Mouse (Mus musculus) cerebellum, adult 2 months (tissue): ENCODE measurements at regions not wholly inside any gene's neighbourhood (a gene's known extent, or its start where the extent isn't known, plus 50 kb on each side); places are given as distances from the start of the nearest gene placed in this dataset.
A peak's percentile ranks its signal among the peaks of the same experiment; 100 is the strongest.

ENCODE experiments used
- DNase-seq, 2 experiments: peaks; one replicate each; pipeline ENCODE4 v3.0.0; 2021
- H3K27ac ChIP-seq: fragments of 200-500 bp; 2 replicates; pipeline ENCODE4 v1.5.1; 2012; ENCODE audit warnings: low read length, control low read depth, inconsistent platforms; ENCODE audit not compliant: insufficient read depth
- H3K27me3 ChIP-seq: fragments of 200-500 bp; 2 replicates; pipeline ENCODE4 v1.6.1; 2012; ENCODE audit warnings: inconsistent platforms, mild to moderate bottlenecking, low read length, moderate library complexity; ENCODE audit not compliant: control insufficient read depth, insufficient read depth
- H3K4me1 ChIP-seq: fragments of 200-500 bp; 2 replicates; pipeline ENCODE4 v1.6.1; 2011; ENCODE audit warnings: low read length; ENCODE audit not compliant: control insufficient read depth, insufficient read depth
- H3K4me3 ChIP-seq: fragments of 200-500 bp; replicated peaks from 2 replicates; pipeline ENCODE3; 2011; ENCODE audit warnings: mild to moderate bottlenecking, low read depth, low read length, control low read depth; ENCODE audit not compliant: insufficient read depth
- CTCF ChIP-seq: fragments of 200-500 bp; IDR thresholded peaks from 2 replicates; pipeline ENCODE4 v1.5.1; 2011; ENCODE audit warnings: low read depth, mild to moderate bottlenecking, control low read depth, low read length, moderate library complexity, borderline replicate concordance; ENCODE audit not compliant: insufficient read depth
- POLR2A ChIP-seq: fragments of 200-500 bp; IDR thresholded peaks from 2 replicates; pipeline ENCODE4 v1.6.1; 2011; ENCODE audit warnings: low read length, control low read depth, borderline replicate concordance; ENCODE audit not compliant: insufficient read depth
- WGBS: fragments of 180-500 bp; shearing (Covaris S2); methylation state at CpG from one replicate; pipeline ENCODE4 v1.1.7; 2018; 5-methylcytosine and 5-hydroxymethylcytosine counted together

DNA sequence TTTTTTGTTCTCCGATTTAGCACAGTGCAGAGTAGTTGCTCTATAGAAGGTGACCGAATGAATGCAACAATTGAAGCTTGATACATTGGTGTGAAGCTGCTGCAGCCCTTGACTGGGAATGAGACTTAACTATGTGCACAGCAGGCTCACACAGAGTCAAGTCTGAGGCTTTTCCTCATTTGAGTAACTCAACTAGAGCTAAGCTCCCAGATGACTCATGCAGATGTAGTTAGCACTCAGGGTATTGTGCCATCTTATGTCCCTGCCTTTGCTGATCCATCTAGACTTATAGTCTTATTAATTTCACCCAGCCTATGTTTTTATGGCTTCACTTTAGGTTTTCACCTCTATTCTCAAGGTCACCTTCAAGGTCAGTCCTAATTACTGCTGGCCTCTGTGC, 152.8 kb upstream of the Pgrmc2 start:
- TF ChIP-seq POLR2A: no peak
- DNase-seq: no peak
- Histone ChIP-seq H3K27me3 (no peaks in the 10 kb centered on the region), H3K4me1 (peaks cover 15% of the 10 kb centered on the region; the same call in 1 of the 2 replicates), H3K27ac (no peak overlapping the region), H3K4me3 (no peak overlapping the region)
- 98% methylated on average over 2 of the region's 2 CpGs for WGBS

DNA sequence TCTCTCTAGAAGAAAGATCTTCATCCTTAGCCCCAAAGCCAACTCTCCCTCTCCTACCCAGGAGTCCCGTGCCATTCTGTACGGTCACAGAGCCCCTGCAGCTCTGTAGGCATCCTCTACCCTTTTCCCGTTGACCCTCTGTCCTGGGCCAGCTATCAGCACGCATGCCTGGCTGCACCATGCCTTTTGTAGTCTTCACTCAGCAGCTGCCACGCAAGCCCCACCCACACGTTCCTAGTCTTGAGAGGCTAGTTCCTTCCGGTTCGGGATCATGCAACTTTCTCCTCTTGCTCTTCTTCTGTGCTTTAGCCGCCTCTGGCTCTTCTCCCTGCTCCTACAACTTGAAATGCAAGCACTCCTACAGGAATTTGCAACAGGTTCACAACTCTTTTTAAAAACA, 152.1 kb upstream of the Pgrmc2 start:
- no peak overlapping the region for H3K27ac ChIP-seq
- WGBS: 54% methylated on average over 9 of the region's 9 CpGs
- H3K4me1 ChIP-seq: peaks cover 19% of the 10 kb centered on the region; the same call in 1 of the 2 replicates
- H3K4me3 ChIP-seq: no peak overlapping the region
- TF ChIP-seq CTCF (no peak), POLR2A (no peak)
- no peak for DNase-seq
- no peaks in the 10 kb centered on the region for H3K27me3 ChIP-seq

DNA sequence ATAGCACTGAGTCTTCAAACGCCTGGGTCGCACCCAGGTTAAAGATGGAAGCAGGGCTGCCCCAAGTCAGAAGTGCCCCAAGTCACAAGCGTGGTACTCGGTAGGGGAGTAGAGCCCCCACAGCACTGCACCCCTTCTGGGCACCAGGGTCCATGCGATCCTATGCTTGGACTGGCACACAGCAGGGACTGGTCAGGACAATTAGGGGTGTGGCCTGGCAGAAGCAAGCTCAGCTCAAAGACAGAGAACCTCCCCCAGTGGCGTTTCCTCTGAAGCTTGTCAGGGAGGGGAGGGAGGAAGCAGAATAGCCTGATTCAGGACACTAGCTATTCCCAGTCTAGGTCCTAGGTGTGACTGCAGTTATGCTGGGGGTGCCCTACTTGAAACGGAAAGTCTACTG, 151.3 kb upstream of the Pgrmc2 start:
- DNase-seq: no peak
- 76% methylated on average over 7 of the region's 7 CpGs for WGBS
- no peaks in the 10 kb centered on the region for H3K27me3 ChIP-seq
- H3K27ac ChIP-seq: no peak overlapping the region
- H3K4me1 ChIP-seq: peaks cover 22% of the 10 kb centered on the region; the same call in 1 of the 2 replicates
- no peak overlapping the region for H3K4me3 ChIP-seq
- TF ChIP-seq POLR2A (no peak), CTCF (no peak)

DNA sequence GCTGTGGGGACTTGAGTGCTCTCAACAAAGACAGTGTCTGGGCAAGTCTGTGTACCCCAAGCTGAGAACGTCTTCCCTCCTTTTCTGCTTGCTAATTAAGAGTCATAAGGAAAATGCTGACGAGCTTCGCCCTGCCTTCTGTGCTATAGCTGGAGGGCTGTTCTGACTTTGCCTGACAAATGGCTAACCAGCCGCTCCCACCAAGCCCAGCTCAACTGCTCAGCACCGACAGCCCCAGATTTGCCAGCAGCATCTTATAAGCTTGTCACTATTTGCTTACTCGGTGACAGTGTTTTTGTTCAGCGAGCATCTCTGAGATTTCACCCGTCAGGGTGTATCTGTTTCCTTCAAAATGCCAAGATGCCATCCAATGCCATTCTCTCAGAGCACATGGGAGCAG, 150.6 kb upstream of the Pgrmc2 start:
- Histone ChIP-seq H3K27ac (no peak overlapping the region), H3K27me3 (no peaks in the 10 kb centered on the region), H3K4me1 (peaks cover 22% of the 10 kb centered on the region; the same call in 1 of the 2 replicates), H3K4me3 (no peak overlapping the region)
- no peak for DNase-seq
- TF ChIP-seq POLR2A: no peak
- no peak for TF ChIP-seq CTCF
- WGBS: 93% methylated on average over 8 of the region's 8 CpGs

DNA sequence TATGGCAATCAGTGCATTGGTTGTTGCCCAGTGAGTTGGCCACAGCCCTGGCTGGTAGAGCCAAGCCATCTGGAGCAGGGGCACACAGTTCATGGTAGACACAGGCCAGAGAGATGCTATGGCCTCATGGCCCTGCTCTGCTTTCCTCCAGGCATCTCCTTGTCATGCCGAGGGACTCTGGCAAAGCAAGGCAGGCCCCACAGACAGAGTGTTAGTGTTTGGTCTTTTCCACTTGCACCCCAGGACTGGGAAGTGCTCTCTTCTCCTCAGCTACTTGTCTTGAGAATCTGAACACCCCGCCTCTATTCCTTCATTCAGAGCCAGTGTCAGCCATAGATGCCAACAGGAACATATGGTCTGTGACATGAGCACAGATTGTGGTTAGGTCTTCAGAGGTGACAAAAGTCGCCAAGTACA, 148.1 kb upstream of the Pgrmc2 start:
- H3K27ac ChIP-seq: no peak overlapping the region
- WGBS: 11% methylated on average over 3 of the region's 3 CpGs
- DNase-seq: peak; percentile 88 to 94
- H3K4me3 ChIP-seq: no peak overlapping the region
- H3K4me1 ChIP-seq: peaks cover 22% of the 10 kb centered on the region; the same call in 1 of the 2 replicates
- H3K27me3 ChIP-seq: no peaks in the 10 kb centered on the region
- TF ChIP-seq POLR2A: no peak
- 0 out of 2 replicates have a peak, but pooled peaks have one; percentile 8 for TF ChIP-seq CTCF

DNA sequence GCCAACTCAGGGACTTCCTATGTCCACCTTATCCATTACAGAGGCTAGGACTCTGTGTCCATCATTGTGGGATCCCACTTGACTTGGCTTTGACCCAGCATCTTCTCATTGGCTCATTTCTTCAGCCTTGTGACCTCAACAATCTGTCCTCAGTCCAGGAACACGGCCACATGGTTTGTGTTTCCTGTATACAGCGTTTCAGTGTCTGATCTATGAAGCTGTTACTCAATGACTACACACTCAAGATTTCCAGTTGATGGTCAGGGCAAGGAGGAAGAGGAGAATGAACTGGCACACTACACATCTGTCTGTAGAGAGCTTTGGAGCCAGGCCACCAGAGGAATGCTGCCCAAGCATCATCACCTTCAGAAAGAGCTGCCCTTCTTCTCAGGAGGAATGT, 146.6 kb upstream of the Pgrmc2 start:
- no peak overlapping the region for H3K4me3 ChIP-seq
- peaks cover 22% of the 10 kb centered on the region; the same call in 1 of the 2 replicates for H3K4me1 ChIP-seq
- no peak for DNase-seq
- no peaks in the 10 kb centered on the region for H3K27me3 ChIP-seq
- no peak overlapping the region for H3K27ac ChIP-seq
- WGBS: 88% methylated on average over 2 of the region's 2 CpGs
- no peak for TF ChIP-seq POLR2A
- TF ChIP-seq CTCF: no peak

DNA sequence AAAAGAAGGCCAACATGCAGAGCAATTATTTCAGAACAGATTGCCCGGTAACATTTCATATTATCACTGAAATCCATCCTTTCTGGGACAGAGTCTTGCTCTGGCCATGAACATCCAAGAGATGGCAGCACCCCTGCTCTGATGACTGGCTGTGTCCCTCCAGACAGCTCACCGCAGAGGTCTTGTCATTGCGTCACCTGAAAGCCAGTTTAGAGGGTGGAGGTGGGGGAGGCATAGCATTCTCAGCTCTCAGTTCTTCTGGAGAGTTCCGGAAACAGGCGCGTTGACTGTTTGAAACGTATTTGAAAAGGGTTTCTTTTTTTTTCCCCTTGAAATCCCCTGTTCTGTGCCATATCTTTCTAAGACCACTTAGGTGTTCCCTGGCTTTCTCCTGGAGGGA, 145.7 kb upstream of the Pgrmc2 start:
- H3K27ac ChIP-seq: no peak overlapping the region
- 39% methylated on average over 7 of the region's 7 CpGs for WGBS

DNA sequence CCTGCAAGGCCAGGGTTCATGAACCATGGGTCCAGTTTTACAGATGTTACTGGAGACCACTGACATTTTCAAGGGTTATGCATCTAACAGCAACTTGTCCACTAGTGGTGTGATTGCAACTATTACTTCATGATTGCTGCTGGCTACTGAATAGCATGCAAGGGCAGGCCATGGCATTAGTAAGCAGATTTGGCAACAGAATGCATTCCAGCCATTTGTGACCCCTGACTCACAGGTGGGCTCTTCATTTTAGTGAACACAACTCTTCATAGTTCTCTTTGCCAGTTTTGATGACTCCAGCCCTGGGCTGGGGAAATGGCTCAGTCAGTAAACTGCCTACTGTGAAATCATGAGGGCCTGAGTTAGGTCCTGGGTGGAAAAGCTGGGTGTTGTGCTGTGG, 137.9 kb upstream of the Pgrmc2 start:
- no peak for DNase-seq
- Histone ChIP-seq H3K27ac (no peak overlapping the region), H3K4me1 (no peaks in the 10 kb centered on the region), H3K27me3 (no peaks in the 10 kb centered on the region), H3K4me3 (no peak overlapping the region)
- TF ChIP-seq POLR2A: no peak
- TF ChIP-seq CTCF: no peak

More for the DNA sequence above, 145.7 kb upstream of the Pgrmc2 start:
- no peaks in the 10 kb centered on the region for H3K27me3 ChIP-seq
- no peak overlapping the region for H3K4me3 ChIP-seq
- TF ChIP-seq CTCF: peak; percentile 76
- TF ChIP-seq POLR2A: no peak
- peak; percentile 55 to 59 for DNase-seq
- peaks cover 22% of the 10 kb centered on the region; the same call in 1 of the 2 replicates for H3K4me1 ChIP-seq

DNA sequence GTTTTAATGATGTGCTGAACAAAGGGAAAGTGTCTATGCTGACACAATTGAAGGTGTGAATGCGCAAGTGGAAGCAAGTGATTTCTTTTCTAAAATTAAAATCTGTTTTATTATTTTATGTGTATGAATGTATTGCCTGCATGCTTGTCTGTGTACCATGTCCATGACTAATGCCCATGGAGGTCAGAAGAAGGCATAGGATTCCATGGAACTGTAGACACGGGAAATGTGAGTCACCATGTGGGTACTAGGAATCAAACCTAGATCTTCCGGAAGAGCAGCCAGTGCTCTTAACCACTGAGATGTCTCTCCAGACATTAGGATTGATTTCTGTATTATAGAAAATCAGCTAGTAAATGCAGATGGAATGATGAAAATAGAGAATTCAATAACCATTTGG, 134.9 kb upstream of the Pgrmc2 start:
- no peak overlapping the region for H3K27ac ChIP-seq
- H3K27me3 ChIP-seq: no peaks in the 10 kb centered on the region
- TF ChIP-seq POLR2A: no peak
- no peak for TF ChIP-seq CTCF
- no peaks in the 10 kb centered on the region for H3K4me1 ChIP-seq
- H3K4me3 ChIP-seq: no peak overlapping the region
- WGBS: 97% methylated on average over 3 of the region's 3 CpGs
- no peak for DNase-seq
